Mouse (Mus musculus) heart, embryonic 13.5 days (tissue): Measurements from ENCODE around the gene Gm10306. TPM values are rescaled to one million over a fixed set of nuclear protein-coding genes. Genes with fewer than 3 reads are reported as not detected.

Experiments used
- polyA plus RNA-seq: library from polyadenylated mRNA; unstranded; fragments of >200 nt; fragmentation: Nextera tagmentation; extraction: Ambion mirVana; gene quantifications from 2 replicates; pipeline ENCODE4 v1.2.1, GENCODE M21; 2015

The Gm10306 gene
- polyA plus RNA-seq, 1 experiment from 2014 or later = not detected

Other genes starting within 250 kb of the Gm10306 start
- 10.1 and 11.1 TPM in 2 replicates for gene Caap1, start 250 bp downstream of the Gm10306 start, polyA plus RNA-seq
- gene Plaa, start 46.7 kb downstream of the Gm10306 start, polyA plus RNA-seq = 47.4 and 52.6 TPM in 2 replicates
- gene Ift74, start 57.9 kb downstream of the Gm10306 start, polyA plus RNA-seq = 12.7 and 14.7 TPM in 2 replicates
- gene Lrrc19, start 93.6 kb downstream of the Gm10306 start, polyA plus RNA-seq = 0.17 and 0.28 TPM in 2 replicates
- 44.6 and 49.0 TPM in 2 replicates for gene Tek, start 182.7 kb downstream of the Gm10306 start, polyA plus RNA-seq